ENCODE assay signal across 28 mouse cellular contexts in genomic region chr5:35593272-35593671, GRCm38 (mm10). TPM values are rescaled to one million over a fixed set of nuclear protein-coding genes. Genes with fewer than 3 reads are reported as not detected.
DNase-seq lines count a peak whose midpoint lies in the region; ATAC-seq and TF ChIP-seq lines count a peak whose summit lies in the region.
"Had no signal": no experiment of that assay in that cellular context is flagged by ENCODE, and none has a peak within 500 bp of the region (broad histone marks: within the 10 kb centered on the region; RNA-seq: fewer than 3 reads in every experiment).

No protein-coding gene starts in this region.

- TF ChIP-seq POLR2A in lung, adult 2 months (IDR thresholded peaks at IDR 0.05; ENCODE audit: borderline replicate concordance, extremely low read depth, low read depth, low read length) = no peak

- H3K36me3 ChIP-seq in kidney, embryonic 15.5 days = peaks cover 60% of the 10 kb centered on the region
- peaks cover 43% of the 10 kb centered on the region for H3K36me3 ChIP-seq in lung, postnatal 0 days (ENCODE audit: insufficient read depth, low read length)

- DNase-seq in kidney, adult 18-20 months = peak; percentile 75
- peak; percentile 76 to 80 for DNase-seq in kidney, adult 8-10 months
- DNase-seq in kidney, adult 9 months = peak; percentile 88
- DNase-seq in kidney, postnatal 14 days = peak; percentile 78
- no peak for DNase-seq in lung, postnatal 0 days (ENCODE audit: low spot score)
- DNase-seq in lung, adult 2 months = no peak
- no peak for DNase-seq in layer of hippocampus, postnatal 14 days (ENCODE audit: low spot score in 2 of 2)
- DNase-seq: cerebellum, adult 11-12 months; cerebellum, adult 8-10 months; cerebellum, postnatal 10 days; cerebellum, postnatal 36 days; embryo, embryonic 11 days; gastrocnemius, postnatal 10 days; gastrocnemius, postnatal 36 days; heart, adult 18-20 months; heart, postnatal 10 days; heart, postnatal 36 days had no signal

- no peak overlapping the region for H3K4me2 ChIP-seq in kidney, embryonic 15.5 days
- no peak overlapping the region for H3K4me2 ChIP-seq in lung, postnatal 0 days (replicated peaks; ENCODE audit: low read depth, low read length)
- H3K4me2 ChIP-seq: embryonic facial prominence, embryonic 13.5 days; forebrain, embryonic 12.5 days; forebrain, embryonic 15.5 days; heart, embryonic 12.5 days; heart, embryonic 15.5 days; hindbrain, embryonic 13.5 days had no signal

- no peaks in the 10 kb centered on the region for H3K9me3 ChIP-seq in kidney, embryonic 15.5 days (replicated peaks)
- H3K9me3 ChIP-seq in lung, postnatal 0 days (ENCODE audit: low read length) = no peaks in the 10 kb centered on the region
- H3K9me3 ChIP-seq: forebrain, embryonic 15.5 days; heart, embryonic 15.5 days had no signal

- no peak overlapping the region for H3K9ac ChIP-seq in kidney, embryonic 15.5 days
- no peak overlapping the region for H3K9ac ChIP-seq in lung, postnatal 0 days (replicated peaks; ENCODE audit: low read depth)
- H3K9ac ChIP-seq: embryonic facial prominence, embryonic 13.5 days; forebrain, embryonic 12.5 days; forebrain, embryonic 15.5 days; heart, embryonic 12.5 days; heart, embryonic 15.5 days; hindbrain, embryonic 13.5 days had no signal

- H3K27me3 ChIP-seq in kidney, embryonic 15.5 days = no peaks in the 10 kb centered on the region
- no peaks in the 10 kb centered on the region for H3K27me3 ChIP-seq in lung, postnatal 0 days (replicated peaks; ENCODE audit: insufficient read depth, low read length)
- H3K27me3 ChIP-seq: embryonic facial prominence, embryonic 13.5 days; forebrain, embryonic 12.5 days; forebrain, embryonic 15.5 days; heart, embryonic 15.5 days; hindbrain, embryonic 13.5 days had no signal

- TF ChIP-seq CTCF in lung, postnatal 0 days (IDR thresholded peaks at IDR 0.05) = no peak
- no peak for TF ChIP-seq CTCF in lung, adult 2 months (IDR thresholded peaks at IDR 0.05; ENCODE audit: insufficient read depth, low read length)

- no peak overlapping the region for H3K27ac ChIP-seq in kidney, embryonic 15.5 days
- no peak overlapping the region for H3K27ac ChIP-seq in lung, postnatal 0 days (ENCODE audit: low read length)
- H3K27ac ChIP-seq: embryonic facial prominence, embryonic 10.5 days; embryonic facial prominence, embryonic 13.5 days; forebrain, embryonic 12.5 days; forebrain, embryonic 15.5 days; heart, embryonic 15.5 days; hindbrain, embryonic 10.5 days; hindbrain, embryonic 13.5 days had no signal

- H3K4me3 ChIP-seq in kidney, embryonic 15.5 days (replicated peaks) = no peak overlapping the region
- no peak overlapping the region for H3K4me3 ChIP-seq in lung, postnatal 0 days (ENCODE audit: low read depth, low read length)
- H3K4me3 ChIP-seq in lung, adult 2 months (replicated peaks; ENCODE audit: extremely low read depth, low read depth, low read length) = no peak overlapping the region
- H3K4me3 ChIP-seq: embryonic facial prominence, embryonic 10.5 days; embryonic facial prominence, embryonic 13.5 days; erythroblast, embryonic 14.5 days; forebrain, embryonic 12.5 days; forebrain, embryonic 15.5 days; heart, embryonic 12.5 days; heart, embryonic 15.5 days; hindbrain, embryonic 10.5 days; hindbrain, embryonic 13.5 days had no signal

- ATAC-seq in kidney, embryonic 15.5 days (replicated peaks; ENCODE audit: low FRiP score) = no peak
- ATAC-seq in lung, postnatal 0 days = no peak
- ATAC-seq: CD4-positive, CD25-positive, alpha-beta regulatory T cell, adult 4 months; forebrain, embryonic 15.5 days had no signal

- 79% methylated on average over 6 of the region's 6 CpGs for WGBS in kidney, embryonic 15.5 days
- 85% methylated on average over 6 of the region's 6 CpGs for WGBS in lung, postnatal 0 days
- WGBS in lung, adult 2 months = 93% methylated on average over 6 of the region's 6 CpGs

- 0 out of 2 replicates have a peak, but pooled peaks cover 3% of the 10 kb centered on the region for H3K4me1 ChIP-seq in kidney, embryonic 15.5 days
- peaks cover 11% of the 10 kb centered on the region; the same call in 1 of the 2 replicates for H3K4me1 ChIP-seq in lung, postnatal 0 days (ENCODE audit: insufficient read depth, low read depth, low read length)
- peaks cover 5% of the 10 kb centered on the region; the same call in 1 of the 2 replicates for H3K4me1 ChIP-seq in lung, adult 2 months (ENCODE audit: control insufficient read depth, insufficient read depth, low read length)
- H3K4me1 ChIP-seq: embryonic facial prominence, embryonic 10.5 days; embryonic facial prominence, embryonic 13.5 days; forebrain, embryonic 12.5 days; forebrain, embryonic 15.5 days; heart, embryonic 12.5 days; heart, embryonic 15.5 days; hindbrain, embryonic 10.5 days; hindbrain, embryonic 13.5 days had no signal

- TF ChIP-seq EP300 in lung, postnatal 0 days (IDR thresholded peaks at IDR 0.05) = no peak

RNA-seq across cellular contexts. Expression of gene Acox3, which starts 10.4 kb away (rescaled TPM):
- 12.1 and 12.5 TPM in 2 replicates for polyA plus RNA-seq in kidney, embryonic 15.5 days (2015; fragmentation: Nextera tagmentation; extraction: Ambion mirVana)
- polyA plus RNA-seq in lung, postnatal 0 days (2015; fragmentation: Nextera tagmentation; extraction: Ambion mirVana) = 15.0 and 15.9 TPM in 2 replicates
- 42.8 and 53.8 TPM in 2 replicates for polyA plus RNA-seq in lung, adult 2 months (2012; rRNA removed)
- total RNA-seq in layer of hippocampus, postnatal 14 days (2021) = 10 to 100 TPM; 25.7 to 30.2 TPM

RNA-seq across cellular contexts. Expression of gene Trmt44, which starts 18.4 kb away (rescaled TPM):
- polyA plus RNA-seq in kidney, embryonic 15.5 days (2015; fragmentation: Nextera tagmentation; extraction: Ambion mirVana) = 8.3 and 10.1 TPM in 2 replicates
- 3.4 and 4.4 TPM in 2 replicates for polyA plus RNA-seq in lung, postnatal 0 days (2015; fragmentation: Nextera tagmentation; extraction: Ambion mirVana)
- 4.2 and 4.5 TPM in 2 replicates for polyA plus RNA-seq in lung, adult 2 months (2012; rRNA removed)
- 1 to 10 TPM; 7.8 to 8.9 TPM for total RNA-seq in layer of hippocampus, postnatal 14 days (2021)

Comparison
In these comparisons a context has a peak if more than half of its experiments do, and no peak if none do; other contexts are left out.
1. DNase-seq: peak in kidney, adult 18-20 months (single experiment), kidney, adult 8-10 months (2 of 2), kidney, adult 9 months (single experiment) and kidney, postnatal 14 days (single experiment); none in lung, postnatal 0 days (single experiment), lung, adult 2 months (single experiment) and layer of hippocampus, postnatal 14 days (0 of 2).